Mouse (Mus musculus): ENCODE measurements around the gene Tmprss11b. TPM values are rescaled to one million over a fixed set of nuclear protein-coding genes. Genes with fewer than 3 reads are reported as not detected.
A peak's percentile ranks its signal among the peaks of the same experiment; 100 is the strongest.
"Not testable (repeated sequence)": the region's sequence is repeated elsewhere in the genome, so short reads cannot be mapped to it uniquely, and the experiment has no call there.

Gene Tmprss11b
- polyA plus RNA-seq (2016; fragmentation: Nextera tagmentation; extraction: Ambion mirVana) = not detected in 2 replicates

DNA sequence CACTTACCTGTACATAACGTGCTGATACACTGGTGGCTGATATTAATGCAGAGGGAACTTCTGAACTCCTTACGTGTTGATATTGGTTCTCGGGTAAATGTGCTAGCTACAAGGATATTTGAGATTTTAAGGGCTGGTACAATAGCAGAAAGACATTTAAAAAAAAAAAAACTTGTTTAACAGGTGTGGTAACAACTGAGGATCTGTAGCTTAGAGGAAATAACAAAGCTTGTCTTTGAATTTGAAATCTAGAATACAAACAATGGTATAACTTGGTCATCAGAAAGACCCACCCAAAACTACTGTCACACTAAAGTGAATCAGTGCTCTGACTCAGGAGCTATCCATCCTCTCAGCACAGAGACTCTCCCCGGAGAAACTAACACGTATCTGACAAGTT is at the start of gene Tmprss11b:
Tmprss11b (minus strand) TSS at position 101 of the 400 bp plus-strand sequence.
- 86% methylated on average over 5 of the region's 5 CpGs for WGBS
- Histone ChIP-seq H3K4me1 (no peaks in the 10 kb centered on the region), H3K4me3 (no peak within 1 kb of the TSS), H3K27me3 (ENCODE audit: low read depth, poor library complexity, severe bottlenecking) (no peaks in the 10 kb centered on the region), H3K9me3 (replicated peaks) (no peaks in the 10 kb centered on the region), H3K27ac (replicated peaks) (no peak within 1 kb of the TSS), H3K36me3 (no peaks in the 10 kb centered on the region)
- DNase-seq (ENCODE audit: low spot score) = no peak

DNA sequence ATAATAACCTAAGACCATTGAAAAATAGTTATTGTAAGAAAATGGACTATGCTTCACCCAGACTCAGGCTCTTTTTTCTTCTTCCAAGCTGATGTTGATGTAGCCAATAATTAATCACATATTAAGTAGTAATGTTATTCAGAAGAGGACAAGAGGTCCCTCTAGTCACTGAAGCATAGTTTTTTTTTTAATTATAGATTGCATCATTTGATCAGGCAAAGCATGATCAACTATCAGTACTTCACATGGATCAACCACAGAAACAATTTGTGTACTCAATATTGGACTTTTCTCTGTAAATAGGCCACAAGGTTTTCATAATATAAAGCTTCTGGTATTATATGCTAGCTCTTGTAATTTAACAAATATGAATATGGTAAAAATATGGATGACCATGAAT is 48.9 kb upstream of the Tmprss11b start:
- no peaks in the 10 kb centered on the region for H3K27me3 ChIP-seq (ENCODE audit: low read depth, poor library complexity, severe bottlenecking)
- H3K27ac ChIP-seq (replicated peaks) = no peak overlapping the region
- H3K9me3 ChIP-seq (replicated peaks) = no peaks in the 10 kb centered on the region
- DNase-seq (ENCODE audit: low spot score) = no peak
- H3K4me3 ChIP-seq = no peak overlapping the region
- H3K4me1 ChIP-seq = no peaks in the 10 kb centered on the region; the same call in 1 of the 2 replicates
- no peaks in the 10 kb centered on the region for H3K36me3 ChIP-seq

DNA sequence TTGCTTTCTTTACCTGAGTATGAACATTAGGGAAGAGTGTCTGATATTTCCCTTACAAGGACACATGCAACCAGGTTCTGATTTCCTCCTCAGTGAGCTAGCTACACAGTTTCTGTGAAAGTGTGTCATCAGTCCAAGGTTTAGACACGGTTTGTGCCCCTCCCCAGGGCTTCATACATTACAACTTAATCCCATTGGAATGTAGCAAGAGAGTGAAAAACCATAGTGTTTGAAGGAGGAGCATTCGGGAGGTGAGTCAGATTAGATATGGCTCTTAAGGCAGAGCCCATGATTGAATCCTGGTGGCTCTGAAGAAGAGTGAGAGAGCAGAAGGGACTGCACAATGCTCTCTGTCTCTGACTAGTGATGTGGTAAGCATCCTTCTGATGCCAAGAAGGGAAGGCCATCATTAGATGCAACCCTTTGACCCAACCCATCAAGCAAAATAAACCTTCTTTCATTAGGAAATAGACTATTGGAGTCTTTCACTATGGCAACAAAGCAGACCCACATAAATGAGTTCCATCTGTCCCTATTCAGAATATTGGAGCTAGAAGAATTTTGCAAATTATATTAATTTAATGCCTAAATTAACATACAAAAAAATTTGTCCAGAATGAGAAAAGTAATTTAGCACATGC is 46.8 kb upstream of the Tmprss11b start:
- Histone ChIP-seq H3K9me3 (replicated peaks) (no peaks in the 10 kb centered on the region), H3K36me3 (no peaks in the 10 kb centered on the region), H3K27ac (replicated peaks) (no peak overlapping the region), H3K4me3 (no peak overlapping the region), H3K27me3 (ENCODE audit: low read depth, poor library complexity, severe bottlenecking) (no peaks in the 10 kb centered on the region), H3K4me1 (no peaks in the 10 kb centered on the region; the same call in 1 of the 2 replicates)
- WGBS = 44% methylated on average over 2 of the region's 2 CpGs
- DNase-seq (ENCODE audit: low spot score) = no peak

DNA sequence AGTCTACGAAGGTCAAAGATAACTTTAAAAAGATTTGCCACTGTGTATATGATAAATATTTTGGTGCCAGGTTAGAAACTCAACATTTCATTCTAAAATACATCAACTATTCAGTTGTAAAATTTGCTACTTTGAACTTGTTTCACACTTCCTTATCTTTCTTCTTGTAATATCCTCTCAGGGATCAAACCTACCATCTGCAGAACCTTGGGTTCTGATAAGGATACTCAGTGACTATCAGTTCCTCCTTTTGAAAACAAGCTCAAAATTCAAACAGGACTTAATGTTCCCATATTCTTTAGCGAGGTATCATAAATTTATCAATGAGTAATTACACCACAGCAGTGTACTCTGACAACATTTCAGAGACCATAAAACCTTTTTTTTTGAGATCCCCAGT is 38.8 kb upstream of the Tmprss11b start:
- Histone ChIP-seq H3K27me3 (ENCODE audit: low read depth, poor library complexity, severe bottlenecking) (no peaks in the 10 kb centered on the region), H3K36me3 (no peaks in the 10 kb centered on the region), H3K27ac (replicated peaks) (no peak overlapping the region), H3K9me3 (replicated peaks) (no peaks in the 10 kb centered on the region), H3K4me1 (no peaks in the 10 kb centered on the region), H3K4me3 (no peak overlapping the region)
- 89% methylated on average over 2 of the region's 2 CpGs for WGBS
- no peak for DNase-seq (ENCODE audit: low spot score)

DNA sequence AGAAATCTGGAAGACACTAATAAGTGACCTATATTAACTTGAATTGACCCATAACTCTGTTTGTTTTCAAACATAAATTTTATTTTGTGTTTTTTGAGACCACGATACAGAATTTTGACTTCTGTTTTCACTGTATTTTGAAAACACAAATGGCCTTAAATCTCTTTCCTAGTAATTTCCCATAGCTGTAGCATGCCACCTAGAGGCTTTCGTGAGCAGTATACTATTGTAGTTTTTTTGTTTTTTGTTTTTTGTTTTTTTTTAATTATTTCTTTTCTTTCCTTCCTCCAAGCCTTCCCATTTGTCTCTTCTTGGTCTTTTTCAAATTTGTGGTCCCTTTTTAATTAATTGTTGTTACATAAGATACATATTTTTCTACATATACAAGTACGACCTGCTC is 28.8 kb upstream of the Tmprss11b start:
- Histone ChIP-seq H3K4me1 (no peaks in the 10 kb centered on the region), H3K9me3 (replicated peaks) (no peaks in the 10 kb centered on the region), H3K36me3 (no peaks in the 10 kb centered on the region), H3K27ac (replicated peaks) (no peak overlapping the region), H3K4me3 (no peak overlapping the region), H3K27me3 (ENCODE audit: low read depth, poor library complexity, severe bottlenecking) (no peaks in the 10 kb centered on the region)
- DNase-seq (ENCODE audit: low spot score) = no peak
- WGBS = 85% methylated on average over 3 of the region's 3 CpGs

DNA sequence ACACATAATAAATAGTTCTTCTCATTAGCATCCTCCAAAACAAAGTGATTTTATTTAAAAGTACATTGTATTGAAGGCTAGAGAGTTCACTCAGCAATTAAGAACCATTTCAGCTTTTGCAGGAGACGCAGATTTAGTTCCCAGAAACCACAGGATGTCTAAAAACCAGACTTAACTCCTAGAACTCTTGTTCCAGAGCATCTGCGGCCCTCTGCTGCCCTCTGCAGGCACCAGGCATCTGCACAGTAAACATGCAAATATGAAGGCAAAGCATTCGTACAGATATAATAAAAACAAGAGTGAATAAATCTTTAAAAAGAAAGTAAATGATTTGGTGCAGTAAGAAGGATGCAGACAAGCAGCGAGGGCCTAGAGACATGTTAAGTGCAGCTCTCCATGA is 8.5 kb upstream of the Tmprss11b start:
- WGBS = 69% methylated on average over 4 of the region's 4 CpGs
- peak; percentile 32 for DNase-seq (ENCODE audit: low spot score)
- Histone ChIP-seq H3K27ac (replicated peaks) (no peak overlapping the region), H3K27me3 (ENCODE audit: low read depth, poor library complexity, severe bottlenecking) (no peaks in the 10 kb centered on the region), H3K4me3 (no peak overlapping the region), H3K4me1 (no peaks in the 10 kb centered on the region), H3K9me3 (replicated peaks) (no peaks in the 10 kb centered on the region), H3K36me3 (no peaks in the 10 kb centered on the region)

DNA sequence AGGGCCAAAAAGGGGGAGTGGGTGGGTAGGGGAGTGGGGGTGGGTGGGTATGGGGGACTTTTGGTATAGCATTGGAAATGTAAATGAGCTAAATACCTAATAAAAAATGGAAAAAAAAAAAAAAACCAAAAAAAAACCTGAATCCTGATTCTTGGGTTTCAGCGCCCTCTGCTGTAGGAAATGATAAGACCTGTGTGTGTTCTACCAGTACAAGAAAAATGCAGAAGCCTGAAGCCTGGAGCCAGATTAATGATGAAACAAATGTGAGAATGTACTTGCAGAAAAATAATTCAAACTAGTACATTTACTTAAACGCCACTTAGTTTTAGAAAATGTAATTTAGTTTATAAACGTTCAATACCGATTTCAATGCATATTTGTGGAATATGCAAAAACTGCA is 27.0 kb downstream of the Tmprss11b start:
- 30% methylated on average over 4 of the region's 4 CpGs for WGBS
- H3K4me3 ChIP-seq; H3K27me3 ChIP-seq (ENCODE audit: low read depth, poor library complexity, severe bottlenecking); H3K27ac ChIP-seq (replicated peaks); H3K4me1 ChIP-seq; DNase-seq (ENCODE audit: low spot score); H3K9me3 ChIP-seq (replicated peaks); H3K36me3 ChIP-seq: not testable (repeated sequence)

DNA sequence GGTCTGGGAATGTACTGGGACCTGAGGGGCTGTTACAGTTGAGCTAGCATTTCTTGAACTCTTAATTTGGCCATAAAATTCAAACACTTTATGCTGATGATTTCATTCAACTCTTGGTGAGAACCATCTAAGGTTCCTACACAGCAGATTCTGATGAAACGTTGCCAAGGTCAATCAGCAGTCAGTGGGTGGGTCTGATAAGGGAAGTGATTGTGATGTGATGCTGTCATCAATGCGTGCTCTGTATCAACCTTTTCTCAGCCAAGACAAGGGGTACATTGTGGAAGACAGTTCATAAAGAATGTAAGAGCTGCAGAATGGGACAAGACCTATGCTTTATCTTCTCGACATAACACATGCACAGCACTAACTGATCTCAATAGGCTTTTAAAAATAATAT is 35.4 kb downstream of the Tmprss11b start:
- Histone ChIP-seq H3K27ac (replicated peaks) (no peak overlapping the region), H3K9me3 (replicated peaks) (no peaks in the 10 kb centered on the region), H3K36me3 (no peaks in the 10 kb centered on the region), H3K4me1 (no peaks in the 10 kb centered on the region), H3K4me3 (no peak overlapping the region), H3K27me3 (ENCODE audit: low read depth, poor library complexity, severe bottlenecking) (no peaks in the 10 kb centered on the region)
- no peak for DNase-seq (ENCODE audit: low spot score)
- WGBS = 84% methylated on average over 3 of the region's 3 CpGs

DNA sequence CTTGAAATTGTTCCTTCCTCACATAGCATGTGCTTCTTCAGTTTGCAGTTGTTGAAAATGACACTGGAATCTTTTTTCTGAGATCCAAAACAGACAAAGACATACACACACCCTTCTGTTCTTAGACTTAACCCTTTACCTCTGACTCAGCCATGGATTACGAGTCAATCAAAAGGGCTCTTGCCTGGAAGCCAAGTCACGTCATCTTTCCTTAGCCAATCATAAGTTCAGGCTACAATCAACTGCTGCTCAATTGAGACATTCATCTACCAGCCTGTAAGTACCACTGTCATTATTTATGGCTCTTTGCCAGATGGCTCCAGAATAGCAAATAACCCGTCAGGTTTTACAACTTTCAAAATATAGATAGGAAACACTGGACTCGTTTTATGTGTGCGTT is 43.8 kb downstream of the Tmprss11b start, which contains the start of gene Tmprss11f:
Tmprss11f (minus strand) TSS at position 101 of the 400 bp plus-strand sequence.
- Histone ChIP-seq H3K4me3 (no peak within 1 kb of the TSS), H3K36me3 (no peaks in the 10 kb centered on the region), H3K4me1 (no peaks in the 10 kb centered on the region), H3K27ac (replicated peaks) (no peak within 1 kb of the TSS), H3K9me3 (replicated peaks) (no peaks in the 10 kb centered on the region), H3K27me3 (ENCODE audit: low read depth, poor library complexity, severe bottlenecking) (no peaks in the 10 kb centered on the region)
- 85% methylated on average over 5 of the region's 5 CpGs for whole genome bisulfite sequencing
- DNase-seq (ENCODE audit: low spot score) = no peak

DNA sequence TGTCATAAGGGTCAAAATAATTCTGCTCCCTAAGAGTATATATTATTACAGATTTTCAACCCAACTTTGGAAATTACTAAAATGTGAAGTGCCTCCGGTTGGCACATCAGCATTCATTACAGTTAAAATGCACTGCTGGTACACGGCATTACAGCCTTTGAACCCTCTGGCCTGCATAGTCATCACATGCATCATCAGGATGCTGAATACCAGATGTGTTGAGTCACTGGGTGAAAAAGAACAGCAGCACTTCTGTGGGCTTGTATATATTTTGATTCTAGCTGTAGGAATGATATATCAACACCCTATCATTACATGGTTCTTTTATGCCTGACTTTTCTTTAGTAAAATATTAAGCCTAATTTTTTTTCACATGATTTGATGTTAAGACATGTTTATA is 45.5 kb downstream of the Tmprss11b start:
- no peak overlapping the region for H3K4me3 ChIP-seq
- 92% methylated on average over 2 of the region's 2 CpGs for WGBS
- H3K27ac ChIP-seq (replicated peaks) = no peak overlapping the region
- H3K36me3 ChIP-seq = no peaks in the 10 kb centered on the region
- H3K27me3 ChIP-seq (ENCODE audit: low read depth, poor library complexity, severe bottlenecking) = no peaks in the 10 kb centered on the region
- H3K4me1 ChIP-seq = no peaks in the 10 kb centered on the region
- H3K9me3 ChIP-seq (replicated peaks) = no peaks in the 10 kb centered on the region
- DNase-seq (ENCODE audit: low spot score) = no peak

DNA sequence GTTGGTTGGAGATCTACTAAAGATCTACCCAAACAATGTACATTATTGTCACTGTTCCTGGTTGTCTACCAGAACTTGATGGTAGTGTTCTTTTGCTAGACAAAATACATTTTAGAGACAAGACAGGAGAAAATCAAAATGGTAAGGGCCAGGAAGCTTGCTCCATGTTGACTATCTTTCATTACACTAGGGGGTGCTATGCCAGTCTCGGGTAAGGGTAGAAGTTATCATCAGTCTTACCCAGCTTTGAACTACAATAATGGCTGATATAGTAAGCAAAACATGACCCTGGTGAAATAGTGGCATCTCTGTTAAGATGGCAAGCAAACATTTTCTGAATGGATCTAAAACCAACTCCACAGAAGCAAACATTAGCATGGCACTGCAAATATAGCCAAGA is 54.4 kb downstream of the Tmprss11b start:
- Histone ChIP-seq H3K27ac (replicated peaks) (no peak overlapping the region), H3K36me3 (no peaks in the 10 kb centered on the region), H3K4me3 (no peak overlapping the region), H3K9me3 (replicated peaks) (no peaks in the 10 kb centered on the region), H3K27me3 (ENCODE audit: low read depth, poor library complexity, severe bottlenecking) (no peaks in the 10 kb centered on the region), H3K4me1 (no peaks in the 10 kb centered on the region)
- DNase-seq (ENCODE audit: low spot score) = no peak
- 90% methylated on average over 1 of the region's 1 CpGs for WGBS
